Mouse (Mus musculus) liver, embryonic 14.5 days (tissue): ENCODE data around the gene Cavin1. TPM values are rescaled to one million over a fixed set of nuclear protein-coding genes. Genes with fewer than 3 reads are reported as not detected.
A peak's percentile ranks its signal among the peaks of the same experiment; 100 is the strongest.

Source experiments
- ATAC-seq: fragments of 200-750 bp; cut with Nextera tagmentation; 2 replicates; pipeline ENCODE4 v1.8.0; 2017; ENCODE audit warnings: moderate number of reproducible peaks, mild to moderate bottlenecking, moderate library complexity; ENCODE audit not compliant: insufficient read depth
- DNase-seq, 3 experiments: peaks; one replicate each; pipeline ENCODE4 v3.0.0-alpha.2; 2012 to 2013; ENCODE audit warnings: low read depth in 3 of 3, low spot score in 3 of 3
- H3K27ac ChIP-seq: fragments of 300-500 bp; sonication (generic); 2 replicates; pipeline ENCODE4 v1.5.1; 2014; ENCODE audit warnings: moderate library complexity, mild to moderate bottlenecking, control low read depth, inconsistent platforms
- H3K27me3 ChIP-seq: fragments of 300-500 bp; sonication (generic); 2 replicates; pipeline ENCODE4 v1.6.1; 2014; ENCODE audit warnings: mild to moderate bottlenecking, low read length, moderate library complexity; ENCODE audit not compliant: control insufficient read depth, insufficient read depth
- H3K36me3 ChIP-seq: fragments of 300-500 bp; sonication (generic); replicated peaks from 2 replicates; pipeline ENCODE4 v1.6.1; 2014; ENCODE audit warnings: low read depth; ENCODE audit not compliant: control insufficient read depth, insufficient read depth
- H3K4me1 ChIP-seq, 2 experiments: fragments of 200-500 bp in 1 of 2; fragments of 300-500 bp in 1 of 2; sonication (generic) in 1 of 2; replicated peaks; 2 replicates each; pipeline ENCODE4 v1.6.1; 2012 to 2014; ENCODE audit warnings: antibody characterized with exemption in 1 of 2, inconsistent platforms in 1 of 2, low read length in 1 of 2; ENCODE audit not compliant: control insufficient read depth in 2 of 2, insufficient read depth in 2 of 2
- H3K4me2 ChIP-seq: fragments of 300-500 bp; sonication (generic); 2 replicates; pipeline ENCODE4 v1.6.1; 2014; ENCODE audit warnings: low read depth, mild to moderate bottlenecking, control low read depth, moderate library complexity
- H3K4me3 ChIP-seq, 2 experiments: fragments of 200-500 bp in 1 of 2; fragments of 300-500 bp in 1 of 2; sonication (generic) in 1 of 2; 2 replicates each; pipeline ENCODE4 v1.5.1; 2012 to 2014; ENCODE audit warnings: low read depth in 2 of 2, low read length in 2 of 2, mild to moderate bottlenecking in 2 of 2, control low read depth in 1 of 2, inconsistent platforms in 1 of 2, moderate library complexity in 1 of 2; ENCODE audit not compliant: insufficient read depth in 1 of 2
- H3K9ac ChIP-seq: fragments of 300-500 bp; sonication (generic); replicated peaks from 2 replicates; pipeline ENCODE4 v1.6.1; 2014; ENCODE audit warnings: mild to moderate bottlenecking, control low read depth, moderate library complexity
- H3K9me3 ChIP-seq: fragments of 300-500 bp; sonication (generic); 2 replicates; pipeline ENCODE4 v1.6.1; 2016; ENCODE audit warnings: low read length, mixed read lengths; ENCODE audit not compliant: control insufficient read depth
- CTCF ChIP-seq: IDR thresholded peaks from 2 replicates; pipeline ENCODE4 v1.5.1; 2016; ENCODE audit warnings: antibody characterized with exemption, low read depth, control low read depth
- EP300 ChIP-seq: IDR thresholded peaks from 2 replicates; pipeline ENCODE4 v1.6.1; 2016; ENCODE audit warnings: antibody characterized with exemption, low read depth
- WGBS: fragments of 180-500 bp; shearing (Covaris S2); extraction: QIAGEN DNeasy Blood & Tissue Kit; methylation state at CpG from one replicate; pipeline ENCODE4 v1.1.7; 2014; ENCODE audit not compliant: insufficient replicate concordance; 5-methylcytosine and 5-hydroxymethylcytosine counted together
- polyA plus RNA-seq, 2 experiments: library from polyadenylated mRNA; depleted of rRNA in 1 of 2; stranded (reverse) in 1 of 2; unstranded in 1 of 2; fragments of >200 nt; fragmentation: Nextera tagmentation in 1 of 2; extraction: Ambion mirVana in 1 of 2; gene quantifications; 2 replicates each; pipeline versions ENCODE4 v1.2.1 to v1.2.3; 2012 to 2014

Gene Cavin1
- polyA plus RNA-seq, 2 experiments = 7.0 to 8.1 TPM

- Histone ChIP-seq H3K4me2 (no peak overlapping the region), H3K9ac (no peak overlapping the region), H3K27ac (no peak overlapping the region), H3K9me3 (no peaks in the 10 kb centered on the region), H3K4me3 (no peak overlapping the region), H3K4me1 (peaks cover 0 to 11% of the 10 kb centered on the region in 2 experiments; a peak in 1 of 4 replicates), H3K36me3 (no peaks in the 10 kb centered on the region), H3K27me3 (no peaks in the 10 kb centered on the region; the same call in 1 of the 2 replicates)
- TF ChIP-seq CTCF (0 out of 2 replicates have a peak, but pooled peaks have one; percentile 8), EP300 (no peak)
- no peak for DNase-seq
- 31% methylated on average over 8 of the region's 8 CpGs for WGBS
- no peak for ATAC-seq
Measured at GRCm38 (mm10) chr11:100982087-100982486, 11.4 kb upstream of the Cavin1 start.

GRCm38 (mm10) chr11:100981236-100981635 is 10.5 kb upstream of the Cavin1 start:
- H3K36me3 ChIP-seq = no peaks in the 10 kb centered on the region
- ATAC-seq (no peak), DNase-seq (no peak)
- H3K27ac ChIP-seq = no peak overlapping the region
- no peak overlapping the region for H3K9ac ChIP-seq
- H3K4me1 ChIP-seq = peaks cover 0 to 11% of the 10 kb centered on the region in 2 experiments; a peak in 1 of 4 replicates
- WGBS = 62% methylated on average over 3 of the region's 3 CpGs
- no peak overlapping the region for H3K4me2 ChIP-seq
- no peaks in the 10 kb centered on the region; the same call in 1 of the 2 replicates for H3K27me3 ChIP-seq
- no peaks in the 10 kb centered on the region for H3K9me3 ChIP-seq
- H3K4me3 ChIP-seq = no peak overlapping the region
- no peak for TF ChIP-seq EP300
- no peak for TF ChIP-seq CTCF

- H3K4me3 ChIP-seq = no peak overlapping the region
- no peaks in the 10 kb centered on the region; the same call in 1 of the 2 replicates for H3K27me3 ChIP-seq
- H3K36me3 ChIP-seq = no peaks in the 10 kb centered on the region
- H3K27ac ChIP-seq = no peak overlapping the region
- peaks cover 0 to 11% of the 10 kb centered on the region in 2 experiments; a peak in 1 of 4 replicates for H3K4me1 ChIP-seq
- TF ChIP-seq CTCF (no peak), EP300 (no peak)
- no peak overlapping the region for H3K4me2 ChIP-seq
- H3K9ac ChIP-seq = no peak overlapping the region
- 47% methylated on average over 1 of the region's 1 CpGs for WGBS
- no peak for DNase-seq
- H3K9me3 ChIP-seq = no peaks in the 10 kb centered on the region
- ATAC-seq = no peak
Measured at GRCm38 (mm10) chr11:100980438-100980837, 9.8 kb upstream of the Cavin1 start.

GRCm38 (mm10) chr11:100979887-100980286 is 9.2 kb upstream of the Cavin1 start:
- peak; percentile 51; the same call in 1 of the 2 replicates for ATAC-seq
- peak in 1 of 3 experiments; percentile 36 for DNase-seq
- no peaks in the 10 kb centered on the region; the same call in 1 of the 2 replicates for H3K27me3 ChIP-seq
- no peak overlapping the region for H3K4me2 ChIP-seq
- peaks cover 0 to 11% of the 10 kb centered on the region in 2 experiments; a peak in 1 of 4 replicates for H3K4me1 ChIP-seq
- no peak overlapping the region for H3K4me3 ChIP-seq
- no peak overlapping the region for H3K27ac ChIP-seq
- 51% methylated on average over 8 of the region's 8 CpGs for WGBS
- H3K9me3 ChIP-seq = no peaks in the 10 kb centered on the region
- TF ChIP-seq CTCF (no peak), EP300 (no peak)
- no peaks in the 10 kb centered on the region for H3K36me3 ChIP-seq
- no peak overlapping the region for H3K9ac ChIP-seq

GRCm38 (mm10) chr11:100975241-100975640 is 4.6 kb upstream of the Cavin1 start:
- H3K9me3 ChIP-seq = no peaks in the 10 kb centered on the region
- H3K36me3 ChIP-seq = no peaks in the 10 kb centered on the region
- DNase-seq (no peak), ATAC-seq (no peak)
- no peak overlapping the region for H3K27ac ChIP-seq
- H3K27me3 ChIP-seq = peaks cover 20% of the 10 kb centered on the region
- H3K4me2 ChIP-seq = no peak overlapping the region
- WGBS = 55% methylated on average over 7 of the region's 7 CpGs
- H3K4me3 ChIP-seq = no peak overlapping the region
- H3K9ac ChIP-seq = no peak overlapping the region
- TF ChIP-seq EP300 (no peak), CTCF (no peak)
- peaks cover 0 to 6% of the 10 kb centered on the region in 2 experiments; a peak in 1 of 4 replicates for H3K4me1 ChIP-seq
